Mouse (Mus musculus): ENCODE results near the gene Rhod.

DNA sequence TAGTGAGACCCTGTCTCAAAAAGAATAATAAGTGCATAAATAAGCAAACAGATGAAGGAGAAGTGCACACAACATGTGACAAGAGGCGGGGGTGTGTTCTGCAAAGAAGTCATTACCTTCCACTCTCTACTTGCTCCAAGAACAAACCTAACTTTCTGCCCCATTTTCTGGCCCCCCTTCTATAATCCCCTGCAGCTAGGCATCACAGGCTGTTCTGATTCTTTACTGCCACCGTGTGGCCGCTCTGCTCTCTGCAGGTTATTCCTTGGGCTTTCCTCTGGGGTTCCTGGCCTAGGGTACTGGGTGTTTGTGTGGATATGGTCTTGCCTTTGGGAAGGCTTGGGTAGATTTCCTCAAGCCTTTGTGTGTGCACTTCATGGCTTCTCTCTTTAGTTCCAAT, 3.2 kb upstream of the Rhod start:
- TF ChIP-seq CTCF (IDR thresholded peaks at IDR 0.05; ENCODE audit: low read depth) = peak; percentile 93
- no peak for TF ChIP-seq EP300 (optimal IDR thresholded peaks at IDR 0.05)

Data from stomach, postnatal 0 days (tissue).